Mouse (Mus musculus): ENCODE measurements around the gene Tifa. TPM values are rescaled to one million over a fixed set of nuclear protein-coding genes. Genes with fewer than 3 reads are reported as not detected.

Gene Tifa
- polyA plus RNA-seq, 1 experiment from 2014 or later, result 3.3 TPM

Other genes with a start within 250 kb of the Tifa start
- gene Larp7, start 236.5 kb upstream of the Tifa start, polyA plus RNA-seq (2015; fragmentation: Nextera tagmentation; extraction: Ambion mirVana), result 25.3 and 26.0 TPM in 2 replicates
- gene Zgrf1, start 236.3 kb upstream of the Tifa start, polyA plus RNA-seq (2015; fragmentation: Nextera tagmentation; extraction: Ambion mirVana), result 2.8 and 3.3 TPM in 2 replicates
- gene Neurog2, start 156.7 kb upstream of the Tifa start, polyA plus RNA-seq (2015; fragmentation: Nextera tagmentation; extraction: Ambion mirVana), result 15.1 and 16.5 TPM in 2 replicates
- gene Alpk1, start 9.3 kb upstream of the Tifa start, polyA plus RNA-seq (2015; fragmentation: Nextera tagmentation; extraction: Ambion mirVana), result 0.37 and 0.45 TPM in 2 replicates
- 95.0 and 100 TPM in 2 replicates for gene Ap1ar, start 47.7 kb downstream of the Tifa start, polyA plus RNA-seq (2015; fragmentation: Nextera tagmentation; extraction: Ambion mirVana)
- gene Fam241a, start 106.5 kb downstream of the Tifa start, polyA plus RNA-seq (2015; fragmentation: Nextera tagmentation; extraction: Ambion mirVana), result 7.1 and 8.5 TPM in 2 replicates